Mouse (Mus musculus): Measurements from ENCODE around the gene Sik1.

GRCm38 (mm10) chr17:31857903-31858426 is 2.4 kb upstream of the Sik1 start:
- TF ChIP-seq EP300 (IDR thresholded peaks at IDR 0.05; ENCODE audit: low read depth) (no peak), CTCF (IDR thresholded peaks at IDR 0.05; ENCODE audit: low read depth) (no peak)

Measured in liver, embryonic 14.5 days (tissue).